Mouse (Mus musculus): ENCODE measurements around the gene Pgr15l. TPM values are rescaled to one million over a fixed set of nuclear protein-coding genes. Genes with fewer than 3 reads are reported as not detected.

The Pgr15l gene
- not detected in 2 replicates for polyA plus RNA-seq (2015; fragmentation: Nextera tagmentation; extraction: Ambion mirVana)

- H3K36me3 ChIP-seq (ENCODE audit: control insufficient read depth, insufficient read depth, low read length) = no peaks in the 10 kb centered on the region
- no peaks in the 10 kb centered on the region for H3K9me3 ChIP-seq (replicated peaks; ENCODE audit: control insufficient read depth, low read length)
- 21% methylated on average over 20 of the region's 20 CpGs for WGBS
- 0 out of 2 replicates have a peak, but pooled peaks cover 5% of the 10 kb centered on the region for H3K27me3 ChIP-seq (ENCODE audit: control insufficient read depth, insufficient read depth, low read length)
- H3K27ac ChIP-seq (ENCODE audit: low read length) = no peak within 1 kb of the TSS
- H3K9ac ChIP-seq (ENCODE audit: low read length) = no peak within 1 kb of the TSS
- H3K4me1 ChIP-seq (ENCODE audit: control insufficient read depth, insufficient read depth, low read length) = no peaks in the 10 kb centered on the region
- no peak within 1 kb of the TSS for H3K4me2 ChIP-seq (ENCODE audit: low read depth, low read length)
- H3K4me3 ChIP-seq (replicated peaks; ENCODE audit: low read length) = no peak within 1 kb of the TSS
- no peak for ATAC-seq (ENCODE audit: insufficient read depth, low FRiP score)
These were observed at the start of gene Pgr15l for GRCm38 (mm10) chrX:97072369-97072768. Gene Pgr15l (plus strand): TSS chrX:97072596.

GRCm38 (mm10) chrX:97027540-97027939, 44.9 kb upstream of the Pgr15l start:
- Histone ChIP-seq H3K4me2 (ENCODE audit: low read depth, low read length) (no peak overlapping the region), H3K27me3 (ENCODE audit: control insufficient read depth, insufficient read depth, low read length) (no peaks in the 10 kb centered on the region), H3K36me3 (ENCODE audit: control insufficient read depth, insufficient read depth, low read length) (no peaks in the 10 kb centered on the region), H3K9ac (ENCODE audit: low read length) (no peak overlapping the region), H3K4me3 (replicated peaks; ENCODE audit: low read length) (no peak overlapping the region), H3K4me1 (ENCODE audit: control insufficient read depth, insufficient read depth, low read length) (no peaks in the 10 kb centered on the region), H3K9me3 (replicated peaks; ENCODE audit: control insufficient read depth, low read length) (no peaks in the 10 kb centered on the region), H3K27ac (ENCODE audit: low read length) (no peak overlapping the region)
- no peak for ATAC-seq (ENCODE audit: insufficient read depth, low FRiP score)

- no peak overlapping the region for H3K4me3 ChIP-seq (replicated peaks; ENCODE audit: low read length)
- H3K27ac ChIP-seq (ENCODE audit: low read length) = no peak overlapping the region
- H3K9me3 ChIP-seq (replicated peaks; ENCODE audit: control insufficient read depth, low read length) = no peaks in the 10 kb centered on the region
- no peaks in the 10 kb centered on the region for H3K36me3 ChIP-seq (ENCODE audit: control insufficient read depth, insufficient read depth, low read length)
- WGBS = 19% methylated on average over 11 of the region's 11 CpGs
- no peak overlapping the region for H3K4me2 ChIP-seq (ENCODE audit: low read depth, low read length)
- H3K4me1 ChIP-seq (ENCODE audit: control insufficient read depth, insufficient read depth, low read length) = no peaks in the 10 kb centered on the region
- no peak overlapping the region for H3K9ac ChIP-seq (ENCODE audit: low read length)
- ATAC-seq (ENCODE audit: insufficient read depth, low FRiP score) = no peak
- H3K27me3 ChIP-seq (ENCODE audit: control insufficient read depth, insufficient read depth, low read length) = 0 out of 2 replicates have a peak, but pooled peaks cover 5% of the 10 kb centered on the region
These were observed 2.6 kb upstream of the Pgr15l start for GRCm38 (mm10) chrX:97069816-97070215.
